Mouse (Mus musculus) neural tube, embryonic 12.5 days (tissue): Measurements from ENCODE around the gene Zdhhc17. TPM values are rescaled to one million over a fixed set of nuclear protein-coding genes. Genes with fewer than 3 reads are reported as not detected.
A peak's percentile ranks its signal among the peaks of the same experiment; 100 is the strongest.

Experiments used
- ATAC-seq: fragments of 200-750 bp; cut with Nextera tagmentation; 2 replicates; pipeline ENCODE4 v1.8.0; 2017; ENCODE audit warnings: low read depth, mild to moderate bottlenecking, moderate TSS enrichment, moderate library complexity; ENCODE audit not compliant: low FRiP score
- H3K27ac ChIP-seq: fragments of 300-500 bp; sonication (generic); 2 replicates; pipeline ENCODE4 v1.5.1; 2016
- H3K27me3 ChIP-seq: fragments of 300-500 bp; sonication (generic); replicated peaks from 2 replicates; pipeline ENCODE4 v1.6.1; 2016; ENCODE audit warnings: mild to moderate bottlenecking
- H3K36me3 ChIP-seq: fragments of 300-500 bp; sonication (generic); 2 replicates; pipeline ENCODE4 v1.6.1; 2016; ENCODE audit warnings: mild to moderate bottlenecking
- H3K4me1 ChIP-seq: fragments of 300-500 bp; sonication (generic); 2 replicates; pipeline ENCODE4 v1.6.1; 2016
- H3K4me2 ChIP-seq: fragments of 300-500 bp; sonication (generic); replicated peaks from 2 replicates; pipeline ENCODE4 v1.6.1; 2016; ENCODE audit warnings: mild to moderate bottlenecking
- H3K4me3 ChIP-seq: fragments of 300-500 bp; sonication (generic); 2 replicates; pipeline ENCODE4 v1.5.1; 2016
- H3K9ac ChIP-seq: fragments of 300-500 bp; sonication (generic); 2 replicates; pipeline ENCODE4 v1.6.1; 2016; ENCODE audit warnings: mild to moderate bottlenecking
- H3K9me3 ChIP-seq: fragments of 300-500 bp; sonication (generic); 2 replicates; pipeline ENCODE4 v1.6.1; 2016; ENCODE audit warnings: mild to moderate bottlenecking
- WGBS: fragments of 180-500 bp; shearing (Covaris S2); methylation state at CpG from one replicate; pipeline ENCODE4 v1.1.7; 2016; 5-methylcytosine and 5-hydroxymethylcytosine counted together
- polyA plus RNA-seq: library from polyadenylated mRNA; unstranded; fragments of >200 nt; fragmentation: Nextera tagmentation; extraction: Ambion mirVana; gene quantifications from 2 replicates; pipeline ENCODE4 v1.2.1, GENCODE M21; 2016

The Zdhhc17 gene
- polyA plus RNA-seq, 1 experiment from 2014 or later: 45.0 TPM

DNA sequence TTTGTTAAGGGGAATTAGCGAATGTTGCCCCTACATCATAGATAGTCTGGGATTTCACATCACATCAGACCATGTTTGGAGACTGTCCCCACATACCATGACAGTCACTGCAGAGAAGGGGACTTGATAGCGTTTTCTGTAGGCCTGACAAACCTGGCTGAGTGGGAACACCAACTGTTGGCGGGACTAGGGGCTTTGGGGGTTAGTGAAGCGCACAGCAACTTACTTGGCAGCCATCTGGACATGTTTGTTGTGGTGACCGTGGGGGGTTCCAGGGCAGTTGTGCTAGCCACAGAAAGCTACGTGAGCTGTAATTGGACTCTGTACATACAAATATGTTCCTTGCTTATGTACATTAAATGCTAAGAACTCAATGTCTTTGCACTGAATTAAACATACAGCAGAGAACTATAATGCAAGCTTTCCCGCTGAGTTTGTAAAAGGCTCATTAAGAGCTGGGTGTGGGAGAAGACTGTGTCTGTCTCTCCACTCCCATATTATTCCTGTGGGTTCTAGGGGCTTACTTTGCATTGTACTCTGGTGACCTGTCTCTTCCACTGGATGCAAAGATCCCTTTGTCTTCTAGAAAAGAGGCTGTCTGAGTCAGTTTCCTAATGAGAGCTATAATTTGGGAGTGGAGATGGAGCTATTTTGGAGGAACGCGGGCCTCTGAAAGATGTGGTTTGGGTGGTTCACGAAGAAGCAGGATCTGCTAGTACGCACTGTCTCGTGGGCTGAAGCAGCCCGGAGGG, 78.6 kb downstream of the Zdhhc17 start:
- H3K27ac ChIP-seq: peak overlapping the region; percentile 76
- ATAC-seq: peak; percentile 46
- peaks cover 2% of the 10 kb centered on the region; the same call in 1 of the 2 replicates for H3K36me3 ChIP-seq
- H3K9me3 ChIP-seq: no peaks in the 10 kb centered on the region
- no peak overlapping the region for H3K4me3 ChIP-seq
- H3K4me2 ChIP-seq: peak overlapping the region; percentile 45
- 39% methylated on average over 13 of the region's 13 CpGs for WGBS
- 0 out of 2 replicates have a peak overlapping the region, but pooled peaks have one; percentile 1 for H3K9ac ChIP-seq
- no peaks in the 10 kb centered on the region for H3K27me3 ChIP-seq
- peaks cover 32% of the 10 kb centered on the region for H3K4me1 ChIP-seq

DNA sequence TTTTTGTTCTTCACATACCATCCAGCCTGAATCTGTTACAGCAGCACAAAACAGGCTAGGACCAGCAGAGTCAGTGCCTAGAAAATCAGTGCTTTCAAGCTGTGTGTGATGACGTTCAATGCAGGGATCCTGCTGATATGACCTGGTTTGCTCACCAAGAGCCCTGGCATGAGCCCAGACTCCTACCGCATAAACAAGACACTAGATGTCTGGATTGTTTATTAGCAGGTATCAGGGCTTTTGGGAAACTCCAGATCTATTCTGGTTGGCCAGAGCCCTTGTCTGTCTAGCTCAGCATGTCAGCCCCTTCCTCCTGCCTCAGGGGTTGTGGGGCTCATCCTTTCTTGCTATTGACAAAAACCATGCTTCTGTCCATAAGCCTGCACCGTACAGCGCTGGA, 80.2 kb downstream of the Zdhhc17 start:
- ATAC-seq: no peak
- WGBS: 72% methylated on average over 4 of the region's 4 CpGs
- no peaks in the 10 kb centered on the region for H3K9me3 ChIP-seq
- no peak overlapping the region for H3K9ac ChIP-seq
- H3K27ac ChIP-seq: no peak overlapping the region
- H3K27me3 ChIP-seq: no peaks in the 10 kb centered on the region
- no peak overlapping the region for H3K4me2 ChIP-seq
- peaks cover 32% of the 10 kb centered on the region for H3K4me1 ChIP-seq
- no peaks in the 10 kb centered on the region for H3K36me3 ChIP-seq
- no peak overlapping the region for H3K4me3 ChIP-seq

DNA sequence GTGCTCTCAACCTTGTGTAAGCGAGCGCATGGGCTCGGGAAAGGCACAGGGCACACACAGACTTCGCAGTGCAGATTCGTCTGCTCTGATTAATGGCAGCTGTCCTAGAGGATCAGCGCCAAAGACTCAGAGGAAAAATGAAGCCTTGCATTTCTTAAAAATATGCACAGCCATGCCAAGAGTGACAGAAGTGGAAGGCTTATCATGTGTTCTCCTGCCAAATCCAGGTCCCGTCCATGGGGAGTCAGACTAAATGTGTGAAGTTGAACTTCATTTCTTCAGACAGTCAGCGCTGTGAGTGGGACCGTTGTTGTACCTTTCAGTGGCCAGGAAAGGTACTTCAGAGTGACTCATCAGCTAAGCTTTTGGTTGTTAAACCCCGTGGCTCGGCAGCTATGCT, 82.4 kb downstream of the Zdhhc17 start:
- H3K4me2 ChIP-seq: no peak overlapping the region
- H3K4me3 ChIP-seq: no peak overlapping the region
- H3K36me3 ChIP-seq: no peaks in the 10 kb centered on the region
- no peak overlapping the region for H3K9ac ChIP-seq
- WGBS: 77% methylated on average over 11 of the region's 11 CpGs
- H3K4me1 ChIP-seq: peaks cover 35% of the 10 kb centered on the region
- no peaks in the 10 kb centered on the region for H3K27me3 ChIP-seq
- no peaks in the 10 kb centered on the region for H3K9me3 ChIP-seq
- no peak overlapping the region for H3K27ac ChIP-seq
- ATAC-seq: no peak

DNA sequence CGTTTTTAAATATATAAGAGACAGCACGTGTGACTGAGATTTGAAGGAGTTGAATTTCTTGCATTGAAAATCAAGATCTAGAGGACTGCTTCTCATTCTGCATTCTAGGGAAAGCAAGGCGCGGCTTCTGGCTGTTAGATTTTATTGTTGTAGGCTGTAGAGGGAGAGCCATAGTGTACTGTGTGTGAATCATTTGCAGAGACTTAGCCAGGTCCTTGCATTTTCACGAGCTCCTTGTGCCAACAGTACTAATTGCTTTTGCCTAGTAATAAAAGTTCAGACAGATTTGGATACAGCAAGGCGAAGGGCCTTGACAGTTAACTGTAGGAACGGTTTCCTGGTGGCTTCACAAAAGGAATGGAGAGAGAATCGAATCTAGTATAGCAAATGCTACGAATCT, 87.3 kb downstream of the Zdhhc17 start:
- ATAC-seq: no peak
- Histone ChIP-seq H3K4me3 (no peak overlapping the region), H3K4me1 (peaks cover 27% of the 10 kb centered on the region), H3K9me3 (no peaks in the 10 kb centered on the region), H3K36me3 (no peaks in the 10 kb centered on the region), H3K27me3 (no peaks in the 10 kb centered on the region), H3K27ac (no peak overlapping the region), H3K4me2 (peak overlapping the region; percentile 74; the same call in 1 of the 2 replicates), H3K9ac (no peak overlapping the region)
- WGBS: 65% methylated on average over 9 of the region's 9 CpGs

DNA sequence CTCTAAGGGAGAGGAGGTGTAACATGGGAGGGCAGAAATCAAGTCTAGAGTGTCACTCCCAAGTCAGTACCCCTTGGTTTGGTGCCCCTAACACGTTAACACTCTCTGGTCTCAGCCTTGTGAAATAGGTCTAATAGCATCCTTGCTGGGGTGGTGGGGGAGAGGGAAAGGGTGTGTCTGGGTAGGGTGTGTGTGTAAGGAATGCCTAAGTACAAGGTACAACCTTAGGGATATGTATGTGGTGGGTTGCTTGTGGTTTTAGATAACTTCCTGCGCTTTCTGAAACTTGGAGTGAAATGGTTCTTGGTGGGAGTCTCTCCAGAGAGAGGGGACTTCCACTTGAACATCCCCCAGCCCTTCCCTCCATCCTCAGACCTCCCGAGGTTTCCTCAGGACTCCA, 88.0 kb downstream of the Zdhhc17 start:
- Histone ChIP-seq H3K27me3 (no peaks in the 10 kb centered on the region), H3K27ac (no peak overlapping the region), H3K9ac (no peak overlapping the region), H3K4me1 (peaks cover 23% of the 10 kb centered on the region), H3K4me3 (no peak overlapping the region), H3K4me2 (peak overlapping the region; percentile 74), H3K9me3 (no peaks in the 10 kb centered on the region), H3K36me3 (no peaks in the 10 kb centered on the region)
- ATAC-seq: no peak
- 62% methylated on average over 3 of the region's 3 CpGs for WGBS

GRCm38 (mm10) chr10:110920368-110920950, 89.5 kb downstream of the Zdhhc17 start:
- Histone ChIP-seq H3K9ac (peak overlapping the region; percentile 78), H3K9me3 (no peaks in the 10 kb centered on the region), H3K27ac (peak overlapping the region; percentile 76; the same call in 1 of the 2 replicates), H3K4me2 (peak overlapping the region; percentile 74), H3K27me3 (no peaks in the 10 kb centered on the region), H3K36me3 (no peaks in the 10 kb centered on the region), H3K4me3 (peak overlapping the region; percentile 65), H3K4me1 (peaks cover 23% of the 10 kb centered on the region)
- peak; percentile 56 for ATAC-seq
- under 1% methylated on average over 15 of the region's 15 CpGs for WGBS

- H3K4me2 ChIP-seq: peak within 1 kb of the TSS; percentile 74
- H3K4me3 ChIP-seq: peak within 1 kb of the TSS; percentile 65
- WGBS: under 1% methylated on average over 67 of the region's 67 CpGs
- H3K27me3 ChIP-seq: no peaks in the 10 kb centered on the region
- no peaks in the 10 kb centered on the region for H3K9me3 ChIP-seq
- H3K4me1 ChIP-seq: peaks cover 23% of the 10 kb centered on the region
- H3K27ac ChIP-seq: peak within 1 kb of the TSS; percentile 76
- H3K36me3 ChIP-seq: no peaks in the 10 kb centered on the region
- ATAC-seq: peak; percentile 95
- H3K9ac ChIP-seq: peak within 1 kb of the TSS; percentile 78
These were observed 90.2 kb downstream of the Zdhhc17 start, which contains the start of gene Csrp2 for GRCm38 (mm10) chr10:110919531-110920343. Gene Csrp2 (plus strand): TSS chr10:110919789.

DNA sequence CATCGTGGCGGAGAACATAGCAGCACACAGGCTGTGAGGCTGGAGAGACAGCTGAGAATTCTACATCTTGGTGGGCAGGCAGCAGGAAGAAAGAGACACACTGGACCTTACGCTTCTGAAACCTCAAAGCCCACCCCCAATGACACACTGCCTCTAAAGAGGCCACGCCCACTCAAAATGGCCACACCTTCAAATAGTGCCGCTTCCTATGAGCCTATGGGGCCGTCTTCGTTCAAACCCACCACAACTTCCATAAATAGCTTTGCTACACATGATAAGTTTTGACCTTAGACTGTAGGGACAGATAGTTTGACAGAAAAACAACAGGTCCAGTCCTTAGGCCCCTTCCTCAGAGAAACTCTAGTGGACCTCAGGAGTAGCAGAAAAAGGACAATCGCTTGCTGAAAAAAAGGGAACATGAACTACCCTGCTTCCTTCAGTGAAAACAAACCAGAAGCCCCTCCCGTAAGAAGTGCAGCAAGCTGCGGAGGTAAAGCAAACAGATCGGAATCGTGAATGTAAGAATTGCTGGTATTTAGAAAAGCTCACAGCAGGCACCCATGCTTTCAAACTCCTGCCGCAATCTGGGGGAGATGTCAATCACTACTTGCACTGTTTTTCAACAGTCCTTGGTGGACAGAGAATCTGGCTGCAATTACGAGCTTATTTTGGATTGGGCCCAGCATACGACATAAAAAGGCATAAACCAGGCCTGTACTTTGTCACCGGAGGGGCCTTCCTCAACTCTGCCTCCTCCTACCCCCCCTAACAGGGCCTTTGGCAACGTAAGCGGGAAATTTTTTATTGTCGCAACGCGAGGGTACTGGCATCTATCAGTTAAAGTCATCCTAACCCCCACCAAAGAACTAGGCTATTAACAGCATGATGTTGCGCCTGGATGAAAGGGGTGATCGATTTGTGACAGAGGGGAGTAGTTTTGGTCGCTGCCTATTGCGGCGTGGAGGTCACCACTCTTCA, 91.2 kb downstream of the Zdhhc17 start:
- H3K27me3 ChIP-seq: no peaks in the 10 kb centered on the region
- WGBS: 15% methylated on average over 26 of the region's 26 CpGs

GRCm38 (mm10) chr10:110917521-110917920, 92.4 kb downstream of the Zdhhc17 start:
- no peak for ATAC-seq
- no peaks in the 10 kb centered on the region for H3K36me3 ChIP-seq
- no peaks in the 10 kb centered on the region for H3K9me3 ChIP-seq
- 95% methylated on average over 6 of the region's 6 CpGs for WGBS
- H3K4me2 ChIP-seq: no peak overlapping the region
- no peaks in the 10 kb centered on the region for H3K27me3 ChIP-seq
- H3K9ac ChIP-seq: no peak overlapping the region
- H3K27ac ChIP-seq: no peak overlapping the region
- no peak overlapping the region for H3K4me3 ChIP-seq
- peaks cover 20% of the 10 kb centered on the region for H3K4me1 ChIP-seq

More for the DNA sequence above, 91.2 kb downstream of the Zdhhc17 start:
- no peaks in the 10 kb centered on the region for H3K36me3 ChIP-seq
- no peak for ATAC-seq
- peak overlapping the region; percentile 65 for H3K4me3 ChIP-seq
- H3K27ac ChIP-seq: no peak overlapping the region
- peak overlapping the region; percentile 74 for H3K4me2 ChIP-seq
- peaks cover 23% of the 10 kb centered on the region for H3K4me1 ChIP-seq
- H3K9me3 ChIP-seq: no peaks in the 10 kb centered on the region
- peak overlapping the region; percentile 78; the same call in 1 of the 2 replicates for H3K9ac ChIP-seq

GRCm38 (mm10) chr10:110916666-110917344, 93.1 kb downstream of the Zdhhc17 start:
- Histone ChIP-seq H3K36me3 (no peaks in the 10 kb centered on the region), H3K4me1 (peaks cover 14% of the 10 kb centered on the region), H3K27ac (no peak overlapping the region), H3K9me3 (no peaks in the 10 kb centered on the region), H3K4me3 (no peak overlapping the region), H3K4me2 (no peak overlapping the region), H3K27me3 (no peaks in the 10 kb centered on the region), H3K9ac (no peak overlapping the region)
- WGBS: 86% methylated on average over 11 of the region's 11 CpGs
- no peak for ATAC-seq

- no peaks in the 10 kb centered on the region for H3K4me1 ChIP-seq
- H3K9ac ChIP-seq: no peak overlapping the region
- WGBS: 99% methylated on average over 3 of the region's 3 CpGs
- H3K36me3 ChIP-seq: no peaks in the 10 kb centered on the region
- no peaks in the 10 kb centered on the region for H3K27me3 ChIP-seq
- no peak overlapping the region for H3K4me3 ChIP-seq
- no peaks in the 10 kb centered on the region for H3K9me3 ChIP-seq
- no peak for ATAC-seq
- no peak overlapping the region for H3K27ac ChIP-seq
- H3K4me2 ChIP-seq: no peak overlapping the region
These were observed 106.1 kb downstream of the Zdhhc17 start for GRCm38 (mm10) chr10:110903862-110904261.
